Mouse (Mus musculus) limb, embryonic 13.5 days (tissue): ENCODE measurements around the gene Zfp990. TPM values are rescaled to one million over a fixed set of nuclear protein-coding genes. Genes with fewer than 3 reads are reported as not detected.
A peak's percentile ranks its signal among the peaks of the same experiment; 100 is the strongest.
"Not testable (repeated sequence)": the region's sequence is repeated elsewhere in the genome, so short reads cannot be mapped to it uniquely, and the experiment has no call there.

Source experiments
- ATAC-seq: fragments of 200-750 bp; cut with Nextera tagmentation; 2 replicates; pipeline ENCODE4 v1.8.0; 2017; ENCODE audit warnings: low read depth, moderate number of reproducible peaks, moderate TSS enrichment; ENCODE audit not compliant: low FRiP score
- H3K27ac ChIP-seq: fragments of 300-500 bp; sonication (generic); 2 replicates; pipeline ENCODE4 v1.5.1; 2015; ENCODE audit warnings: inconsistent platforms, mild to moderate bottlenecking, moderate library complexity
- H3K27me3 ChIP-seq: fragments of 300-500 bp; sonication (generic); 2 replicates; pipeline ENCODE4 v1.6.1; 2015; ENCODE audit warnings: mild to moderate bottlenecking, inconsistent platforms
- H3K36me3 ChIP-seq: fragments of 300-500 bp; sonication (generic); 2 replicates; pipeline ENCODE4 v1.6.1; 2015; ENCODE audit warnings: inconsistent platforms, mild to moderate bottlenecking, moderate library complexity
- H3K4me1 ChIP-seq: fragments of 300-500 bp; sonication (generic); 2 replicates; pipeline ENCODE4 v1.6.1; 2015; ENCODE audit warnings: inconsistent platforms
- H3K4me2 ChIP-seq: fragments of 300-500 bp; sonication (generic); replicated peaks from 2 replicates; pipeline ENCODE4 v1.6.1; 2015; ENCODE audit warnings: inconsistent platforms, mild to moderate bottlenecking, moderate library complexity
- H3K4me3 ChIP-seq: fragments of 300-500 bp; sonication (generic); 2 replicates; pipeline ENCODE4 v1.5.1; 2015; ENCODE audit warnings: moderate library complexity, mild to moderate bottlenecking, inconsistent platforms
- H3K9ac ChIP-seq: fragments of 300-500 bp; sonication (generic); 2 replicates; pipeline ENCODE4 v1.6.1; 2015; ENCODE audit warnings: mild to moderate bottlenecking, inconsistent platforms
- H3K9me3 ChIP-seq: fragments of 300-500 bp; sonication (generic); 2 replicates; pipeline ENCODE4 v1.6.1; 2016; ENCODE audit warnings: inconsistent platforms
- WGBS: fragments of 180-500 bp; shearing (Covaris S2); methylation state at CpG from one replicate; pipeline ENCODE4 v1.1.7; 2015; 5-methylcytosine and 5-hydroxymethylcytosine counted together
- polyA plus RNA-seq: library from polyadenylated mRNA; unstranded; fragments of >200 nt; fragmentation: Nextera tagmentation; extraction: Ambion mirVana; gene quantifications from 2 replicates; pipeline ENCODE4 v1.2.1, GENCODE M21; 2015

Zfp990 gene
- polyA plus RNA-seq, 1 experiment from 2014 or later: 0.10 TPM

DNA sequence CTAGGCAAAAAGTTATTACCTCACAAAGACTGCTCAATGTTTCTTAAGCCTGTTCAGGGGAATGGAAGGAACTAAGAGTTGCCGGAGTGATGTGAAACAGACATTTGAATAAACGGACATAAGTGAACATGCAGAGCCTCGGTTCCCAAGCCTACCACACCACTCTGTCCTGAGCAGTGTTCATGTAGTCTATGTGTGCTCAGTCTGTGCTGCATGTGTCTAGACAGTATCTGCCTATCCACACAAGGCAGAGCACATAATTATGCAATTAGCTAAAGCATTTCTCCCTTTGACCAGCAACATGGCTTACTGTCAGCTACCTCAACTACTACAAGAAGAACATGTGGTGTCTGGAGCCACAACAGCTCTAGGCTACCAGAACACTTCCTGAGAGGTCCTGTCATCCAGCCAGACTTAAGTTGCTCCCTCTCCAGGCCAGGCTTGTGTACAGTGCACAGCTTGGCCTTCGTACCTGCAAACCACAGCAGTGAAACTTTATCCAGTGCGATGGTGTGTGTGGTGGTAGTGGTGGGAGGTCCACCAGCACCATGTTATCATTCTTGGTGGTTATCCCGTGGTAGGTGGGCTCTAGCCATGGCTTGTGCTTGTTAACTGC is 35.3 kb downstream of the Zfp990 start:
- not testable (repeated sequence) for H3K4me1 ChIP-seq, H3K27me3 ChIP-seq, H3K27ac ChIP-seq, H3K4me3 ChIP-seq, ATAC-seq, H3K9ac ChIP-seq, H3K4me2 ChIP-seq, H3K36me3 ChIP-seq
- H3K9me3 ChIP-seq: peaks cover 40% of the 10 kb centered on the region
- 75% methylated on average over 6 of the region's 6 CpGs for WGBS

DNA sequence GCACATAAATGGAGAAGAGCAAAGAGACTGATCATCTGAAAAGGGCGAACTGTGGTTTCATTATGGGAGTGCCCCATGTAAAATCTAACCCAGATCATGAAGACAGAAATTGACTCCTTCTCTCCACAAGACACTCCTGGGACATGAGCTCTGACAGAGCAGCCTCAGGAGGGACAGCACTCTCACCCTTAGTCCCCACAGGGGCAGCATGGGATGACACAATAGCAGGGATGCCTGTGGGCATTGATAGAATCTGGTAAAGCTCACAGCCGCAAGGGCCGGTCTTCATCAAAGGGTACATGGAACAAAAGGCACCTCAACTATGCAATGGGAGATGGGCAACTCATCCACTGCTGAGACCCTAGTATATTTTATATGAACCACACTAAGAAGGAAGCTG is 35.9 kb downstream of the Zfp990 start:
- ATAC-seq: not testable (repeated sequence)
- 95% methylated on average over 3 of the region's 3 CpGs for WGBS

DNA sequence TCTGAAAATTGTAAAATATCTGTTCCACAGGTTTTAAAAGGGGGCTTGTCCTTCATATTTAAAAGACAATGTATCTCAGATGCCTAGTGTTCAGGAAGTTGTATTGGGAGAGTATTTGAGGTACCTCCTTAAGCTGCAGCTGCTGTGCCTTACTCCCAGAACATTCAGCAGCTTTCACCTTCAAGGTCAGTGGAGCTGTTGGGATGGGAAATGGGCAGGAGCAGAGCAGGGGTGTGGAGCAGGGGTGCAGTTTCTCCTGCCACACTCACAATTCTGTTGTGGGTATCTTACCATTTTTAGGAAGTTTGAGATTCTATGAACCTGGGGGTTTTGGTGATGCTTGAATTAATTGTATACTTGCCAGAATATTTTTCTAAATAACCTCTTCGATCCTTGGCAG is 46.1 kb downstream of the Zfp990 start:
- Histone ChIP-seq H3K27me3 (no peaks in the 10 kb centered on the region), H3K27ac (no peak overlapping the region), H3K4me3 (no peak overlapping the region), H3K4me1 (no peaks in the 10 kb centered on the region), H3K9ac (no peak overlapping the region), H3K36me3 (no peaks in the 10 kb centered on the region), H3K4me2 (no peak overlapping the region), H3K9me3 (peaks cover 41% of the 10 kb centered on the region)
- no peak for ATAC-seq
- WGBS: 74% methylated on average over 1 of the region's 1 CpGs

More for the DNA sequence above, 35.9 kb downstream of the Zfp990 start:
- H3K4me1 ChIP-seq, H3K4me3 ChIP-seq, H3K27ac ChIP-seq, H3K27me3 ChIP-seq, H3K9ac ChIP-seq, H3K4me2 ChIP-seq, H3K36me3 ChIP-seq: not testable (repeated sequence)
- peaks cover 37% of the 10 kb centered on the region for H3K9me3 ChIP-seq

DNA sequence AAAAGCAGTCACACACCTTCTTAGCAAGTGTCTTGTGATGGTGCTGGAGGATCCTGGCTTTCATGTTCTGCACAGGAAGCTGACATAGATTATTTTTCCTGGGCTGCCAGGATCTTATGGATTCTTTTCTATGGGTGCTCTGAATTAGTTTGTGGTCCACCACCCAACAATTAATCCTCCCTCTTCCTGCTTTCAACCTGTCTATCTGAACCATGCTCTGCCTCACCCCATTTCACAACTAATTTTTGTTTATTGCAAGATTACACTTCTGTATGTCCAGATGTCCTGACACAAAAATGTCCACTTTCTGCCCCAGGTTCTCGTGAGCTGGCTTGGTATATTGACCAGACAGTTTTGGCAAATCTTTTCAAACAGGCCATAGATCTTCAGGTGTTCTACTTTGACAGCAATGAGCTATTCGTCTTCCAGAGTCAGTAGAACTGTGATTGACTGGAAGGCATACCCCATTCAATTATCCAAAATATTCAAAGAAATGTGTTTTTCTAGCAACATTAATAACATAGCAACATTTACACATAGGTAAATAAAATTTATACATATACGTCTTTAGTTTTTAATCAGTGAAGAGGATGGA is 49.0 kb downstream of the Zfp990 start:
- H3K27me3 ChIP-seq: no peaks in the 10 kb centered on the region
- no peaks in the 10 kb centered on the region for H3K4me1 ChIP-seq
- H3K4me3 ChIP-seq: no peak overlapping the region
- H3K4me2 ChIP-seq: no peak overlapping the region
- H3K36me3 ChIP-seq: no peaks in the 10 kb centered on the region
- H3K27ac ChIP-seq: no peak overlapping the region
- WGBS: 41% methylated on average over 3 of the region's 3 CpGs
- no peak for ATAC-seq
- H3K9ac ChIP-seq: no peak overlapping the region
- H3K9me3 ChIP-seq: peaks cover 48% of the 10 kb centered on the region

DNA sequence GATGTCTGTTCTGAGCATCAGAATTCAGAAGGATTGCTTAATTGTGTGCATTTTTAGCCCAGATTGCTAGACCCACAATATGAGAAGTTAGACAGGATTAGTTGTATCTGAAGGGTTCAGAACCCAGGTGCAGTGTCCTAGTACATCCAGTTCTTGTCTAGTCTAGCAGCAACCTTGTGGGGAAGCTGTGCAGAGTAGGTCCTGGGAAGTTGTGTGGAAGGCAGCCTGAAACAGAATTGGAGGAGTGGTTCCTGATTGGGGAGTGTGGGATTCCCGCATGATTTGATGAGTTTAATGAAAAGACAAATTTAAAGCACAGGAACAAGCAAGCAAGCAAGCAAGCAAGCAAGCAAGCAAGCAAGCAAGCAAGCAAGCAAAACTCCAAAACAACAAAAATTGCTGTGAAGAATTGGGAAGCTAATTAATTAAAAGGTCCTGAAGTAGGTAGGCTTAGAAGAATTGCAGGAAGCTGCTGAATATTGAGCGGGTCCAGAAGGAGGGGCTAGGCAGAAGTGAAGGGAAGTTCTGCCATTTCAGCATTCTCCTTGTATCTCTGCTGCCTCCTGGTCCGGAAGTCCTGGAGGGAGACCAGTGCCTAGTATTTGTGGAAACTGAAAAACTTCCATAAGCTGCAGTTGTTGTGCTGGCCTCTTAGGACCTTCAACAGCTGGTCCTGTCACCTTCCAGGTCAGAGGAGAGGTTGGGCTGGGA is 53.7 kb downstream of the Zfp990 start:
- no peak for ATAC-seq
- Histone ChIP-seq H3K4me1 (no peaks in the 10 kb centered on the region), H3K4me2 (no peak overlapping the region), H3K36me3 (no peaks in the 10 kb centered on the region), H3K9me3 (peaks cover 37% of the 10 kb centered on the region), H3K27ac (no peak overlapping the region), H3K27me3 (no peaks in the 10 kb centered on the region), H3K4me3 (no peak overlapping the region), H3K9ac (no peak overlapping the region)
- WGBS: 74% methylated on average over 3 of the region's 3 CpGs

DNA sequence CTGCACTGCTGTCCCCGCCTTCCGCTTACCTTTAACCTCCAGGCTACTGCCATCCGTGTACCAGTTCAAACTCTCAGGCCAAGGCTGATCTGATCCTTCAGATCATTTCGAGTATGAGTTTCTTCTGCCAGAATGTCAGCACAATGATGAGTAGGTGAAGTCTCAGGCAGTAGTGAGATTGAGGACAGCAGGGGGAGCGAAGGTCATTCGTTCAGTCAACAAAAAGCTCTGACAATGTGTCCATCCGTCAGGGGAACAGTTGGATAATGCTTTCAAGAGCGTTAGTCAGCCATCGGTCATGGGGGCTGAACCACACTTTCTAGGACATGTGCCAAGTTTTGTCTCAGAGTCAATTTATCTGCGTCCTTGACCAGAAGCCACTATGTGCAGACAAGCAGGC is 59.9 kb downstream of the Zfp990 start:
- not testable (repeated sequence) for H3K4me1 ChIP-seq, ATAC-seq, H3K36me3 ChIP-seq, H3K4me3 ChIP-seq, H3K9ac ChIP-seq, H3K27me3 ChIP-seq, H3K27ac ChIP-seq, H3K4me2 ChIP-seq
- H3K9me3 ChIP-seq: peaks cover 12% of the 10 kb centered on the region
- 88% methylated on average over 10 of the region's 10 CpGs for WGBS

DNA sequence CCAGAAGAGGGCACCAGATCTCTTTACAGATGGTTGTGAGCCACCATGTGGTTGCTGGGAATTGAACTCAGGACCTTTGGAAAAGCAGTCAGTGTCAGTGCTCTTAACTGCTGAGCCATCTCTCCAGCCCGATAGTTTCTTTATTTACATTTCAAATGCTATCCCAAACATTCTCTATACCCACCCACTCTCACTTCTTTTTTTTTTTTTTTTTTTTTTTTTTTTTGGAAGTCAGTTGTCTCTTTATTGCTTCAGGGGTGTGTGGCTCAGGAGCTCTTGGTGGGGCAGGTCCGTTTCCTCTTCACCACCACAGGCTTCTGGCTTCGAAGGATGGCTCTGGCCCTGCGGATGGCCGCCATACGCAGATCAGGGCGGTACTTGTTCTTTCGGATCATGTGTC is 66.1 kb downstream of the Zfp990 start:
- H3K4me3 ChIP-seq, H3K4me1 ChIP-seq, ATAC-seq, H3K27ac ChIP-seq, H3K4me2 ChIP-seq, H3K36me3 ChIP-seq, H3K27me3 ChIP-seq, H3K9ac ChIP-seq: not testable (repeated sequence)
- 94% methylated on average over 8 of the region's 8 CpGs for WGBS
- H3K9me3 ChIP-seq: peaks cover 11% of the 10 kb centered on the region

DNA sequence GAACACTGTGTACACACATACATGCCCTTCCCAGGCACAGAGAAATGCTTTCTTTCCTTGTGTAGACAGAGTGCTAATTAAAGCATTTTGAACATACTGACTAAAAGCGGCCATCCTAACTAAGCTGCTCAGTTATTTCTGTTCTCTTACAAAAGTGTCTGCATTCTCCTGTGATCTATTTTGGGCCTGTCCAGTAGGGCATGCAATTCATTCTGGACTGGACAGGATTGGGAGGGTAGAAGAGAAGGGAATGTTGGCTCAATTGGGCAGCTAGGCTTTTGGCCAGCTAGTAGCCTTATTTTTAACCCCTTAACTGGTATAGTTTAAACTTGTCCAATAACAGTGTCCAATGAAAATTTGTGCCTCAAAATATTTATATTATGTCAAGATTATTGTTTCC is 69.8 kb downstream of the Zfp990 start:
- H3K9me3 ChIP-seq, H3K36me3 ChIP-seq, H3K27ac ChIP-seq, ATAC-seq, H3K9ac ChIP-seq, H3K4me3 ChIP-seq, H3K27me3 ChIP-seq, H3K4me2 ChIP-seq, H3K4me1 ChIP-seq: not testable (repeated sequence)
- 93% methylated on average over 1 of the region's 1 CpGs for WGBS

DNA sequence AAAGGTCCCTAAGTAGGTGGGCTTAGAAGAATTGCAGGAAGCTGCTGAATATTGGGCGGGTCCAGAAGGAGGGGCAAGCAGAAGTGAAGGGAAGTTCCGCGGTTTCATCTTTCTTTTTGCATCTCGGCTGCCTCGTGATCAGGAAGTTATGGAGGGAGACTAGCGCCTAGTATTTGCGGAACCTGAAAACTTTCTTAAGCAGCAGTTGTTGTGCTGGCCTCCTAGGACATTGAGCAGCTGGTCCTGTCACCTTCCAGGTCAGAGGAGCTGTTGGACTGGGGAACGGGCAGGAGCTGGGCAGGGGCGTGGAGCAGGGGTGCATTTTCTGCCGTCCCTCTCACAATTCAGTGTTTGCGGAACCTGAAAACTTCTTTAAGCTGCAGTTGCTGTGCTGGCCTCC is 74.5 kb downstream of the Zfp990 start, which contains the start of gene Gm13212:
TSS of gene Gm13212 (plus strand) at position 89 of the 400 bp plus-strand sequence.
- not testable (repeated sequence) for ATAC-seq, H3K9ac ChIP-seq, H3K4me1 ChIP-seq, H3K27ac ChIP-seq, H3K27me3 ChIP-seq, H3K9me3 ChIP-seq, H3K36me3 ChIP-seq
- H3K4me3 ChIP-seq: peak within 1 kb of the TSS; percentile 38
- peak within 1 kb of the TSS; percentile 52 for H3K4me2 ChIP-seq
- 18% methylated on average over 11 of the region's 11 CpGs for WGBS

DNA sequence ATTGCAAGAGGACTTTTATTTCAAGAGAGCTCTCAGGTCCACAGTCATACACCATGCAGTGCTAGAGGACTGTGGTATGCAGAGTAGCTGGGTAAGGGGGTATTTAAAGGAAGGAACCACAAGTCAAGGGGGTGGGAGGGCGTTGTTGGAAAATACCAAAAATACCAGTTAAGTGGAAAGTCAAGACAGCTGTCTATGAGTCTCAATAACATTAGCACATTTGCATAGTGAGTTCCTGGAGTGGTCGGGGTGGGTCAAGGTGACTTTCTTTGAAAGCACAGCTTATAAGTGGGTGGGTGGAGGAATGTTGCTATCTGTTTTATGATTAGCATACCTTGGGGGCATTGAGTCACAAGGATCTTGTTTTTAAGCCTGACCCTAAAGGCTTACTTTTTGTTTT is 75.5 kb downstream of the Zfp990 start:
- H3K9ac ChIP-seq, ATAC-seq, H3K4me3 ChIP-seq, H3K27me3 ChIP-seq, H3K27ac ChIP-seq, H3K4me1 ChIP-seq, H3K9me3 ChIP-seq, H3K36me3 ChIP-seq: not testable (repeated sequence)
- H3K4me2 ChIP-seq: peak overlapping the region; percentile 52; the same call in 1 of the 2 replicates
- 74% methylated on average over 2 of the region's 2 CpGs for WGBS
